Mouse (Mus musculus) gastrocnemius, postnatal 25 days (tissue): ENCODE results near the gene Pou2f1. TPM values are rescaled to one million over a fixed set of nuclear protein-coding genes. Genes with fewer than 3 reads are reported as not detected.

Source experiments
- DNase-seq: peaks from one replicate; pipeline ENCODE4 v3.0.0; 2022
- long read RNA-seq, 2 experiments: library from polyadenylated mRNA; stranded (forward); transcript quantifications; one replicate each; pipeline ENCODE4 v2.0.0; 2021
- total RNA-seq, 2 experiments: library from RNA; stranded (reverse); gene quantifications; 1 replicate in 1 of 2; 2 replicates in 1 of 2; pipeline ENCODE4 v1.2.3; 2021

The Pou2f1 gene
- total RNA-seq, result 1 to 10 TPM; 4.8 to 6.3 TPM
- long read RNA-seq, experiment 1, partial matches to known transcripts, result 0 of 1 reads
- long read RNA-seq, experiment 1, other reads (novel, unspliced or antisense), result 1 of 1 reads
- long read RNA-seq, experiment 2, partial matches to known transcripts, result 1 of 2 reads
- long read RNA-seq, experiment 2, other reads (novel, unspliced or antisense), result 1 of 2 reads

- DNase-seq, result peak; percentile 97
Measured at GRCm38 (mm10) chr1:166002520-166003155, at the start of gene Pou2f1. Pou2f1 (minus strand) TSS chr1:166002678.

GRCm38 (mm10) chr1:166049046-166049827, 46.8 kb upstream of the Pou2f1 start:
- no peak for DNase-seq

- no peak for DNase-seq
Measured at GRCm38 (mm10) chr1:166048230-166048911, 45.9 kb upstream of the Pou2f1 start.

GRCm38 (mm10) chr1:166047505-166048170, 45.2 kb upstream of the Pou2f1 start:
- no peak for DNase-seq

GRCm38 (mm10) chr1:166045894-166046197, 43.4 kb upstream of the Pou2f1 start:
- no peak for DNase-seq

GRCm38 (mm10) chr1:166045060-166045893, 42.8 kb upstream of the Pou2f1 start:
- no peak for DNase-seq

GRCm38 (mm10) chr1:166043451-166044149, 41.1 kb upstream of the Pou2f1 start:
- DNase-seq, result no peak

GRCm38 (mm10) chr1:166041501-166041900, 39.0 kb upstream of the Pou2f1 start:
- no peak for DNase-seq

- DNase-seq, result no peak
Measured at GRCm38 (mm10) chr1:166038731-166039332, 36.4 kb upstream of the Pou2f1 start.

- DNase-seq, result no peak
Measured at GRCm38 (mm10) chr1:166035045-166035444, 32.6 kb upstream of the Pou2f1 start.

GRCm38 (mm10) chr1:166031673-166032547, 29.4 kb upstream of the Pou2f1 start:
- DNase-seq, result no peak

GRCm38 (mm10) chr1:166023981-166024380, 21.5 kb upstream of the Pou2f1 start:
- DNase-seq, result no peak

- no peak for DNase-seq
Measured at GRCm38 (mm10) chr1:166017203-166017602, 14.7 kb upstream of the Pou2f1 start.

- no peak for DNase-seq
Measured at GRCm38 (mm10) chr1:166016306-166016705, 13.8 kb upstream of the Pou2f1 start.

GRCm38 (mm10) chr1:166014530-166014929, 12.1 kb upstream of the Pou2f1 start:
- DNase-seq, result no peak

- no peak for DNase-seq
Measured at GRCm38 (mm10) chr1:166010106-166010505, 7.6 kb upstream of the Pou2f1 start.

- no peak for DNase-seq
Measured at GRCm38 (mm10) chr1:166008634-166009350, 6.3 kb upstream of the Pou2f1 start.

- DNase-seq, result no peak
Measured at GRCm38 (mm10) chr1:166007026-166007425, 4.5 kb upstream of the Pou2f1 start.
